Mouse (Mus musculus): ENCODE measurements around the gene Nr5a2.
"Not testable (repeated sequence)": the region's sequence is repeated elsewhere in the genome, so short reads cannot be mapped to it uniquely, and the experiment has no call there.

Nr5a2 gene

GRCm38 (mm10) chr1:136839202-136839601, 121.0 kb downstream of the Nr5a2 start:
- no peak for DNase-seq (ENCODE audit: low read depth, low spot score)

GRCm38 (mm10) chr1:136832305-136833152, 127.7 kb downstream of the Nr5a2 start:
- DNase-seq (ENCODE audit: low read depth, low spot score) = no peak

- DNase-seq (ENCODE audit: low read depth, low spot score) = no peak
Observed at GRCm38 (mm10) chr1:136830992-136831391, 129.3 kb downstream of the Nr5a2 start.

GRCm38 (mm10) chr1:136829931-136830330, 130.3 kb downstream of the Nr5a2 start:
- no peak for DNase-seq (ENCODE audit: low read depth, low spot score)

GRCm38 (mm10) chr1:136823897-136824296, 136.4 kb downstream of the Nr5a2 start:
- no peak for DNase-seq (ENCODE audit: low read depth, low spot score)

- no peak for DNase-seq (ENCODE audit: low read depth, low spot score)
Observed at GRCm38 (mm10) chr1:136800625-136801024, 159.6 kb downstream of the Nr5a2 start.

- no peak for DNase-seq (ENCODE audit: low read depth, low spot score)
Observed at GRCm38 (mm10) chr1:136796361-136797090, 163.7 kb downstream of the Nr5a2 start.

- not testable (repeated sequence) for DNase-seq (ENCODE audit: low read depth, low spot score)
Observed at GRCm38 (mm10) chr1:136792957-136793883, 167.0 kb downstream of the Nr5a2 start.
